Mouse (Mus musculus): ENCODE measurements at regions not wholly inside any gene's neighbourhood (a gene's known extent, or its start where the extent isn't known, plus 50 kb on each side); places are given as distances from the start of the nearest gene placed in this dataset.
A peak's percentile ranks its signal among the peaks of the same experiment; 100 is the strongest.

DNA sequence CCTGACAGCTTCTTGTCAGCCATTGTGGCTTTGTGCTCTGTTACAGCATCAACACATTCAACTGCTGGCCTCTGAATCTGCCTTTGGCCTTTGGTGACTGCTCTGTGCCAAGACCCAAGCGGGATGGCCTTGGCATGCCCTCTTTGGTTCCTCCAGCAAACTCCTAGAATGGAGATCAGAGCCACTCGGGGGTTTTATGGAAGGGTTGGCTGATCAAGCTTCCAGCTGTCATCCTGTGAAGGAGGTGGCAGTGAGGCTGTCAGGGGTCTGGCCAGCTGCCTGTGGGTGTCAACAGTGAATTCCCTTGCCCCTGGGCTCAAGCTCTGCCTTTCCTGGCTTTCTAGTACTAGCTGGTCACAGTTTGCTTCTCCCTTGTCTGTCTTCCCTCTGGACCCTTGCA is 195.6 kb downstream of the Bcl2l11 start:
- Histone ChIP-seq H3K9me3 (replicated peaks) (no peaks in the 10 kb centered on the region), H3K4me2 (no peak overlapping the region), H3K4me3 (no peak overlapping the region), H3K9ac (no peak overlapping the region), H3K27ac (ENCODE audit: poor library complexity, severe bottlenecking) (peak overlapping the region; percentile 27; the same call in 1 of the 2 replicates), H3K36me3 (no peaks in the 10 kb centered on the region), H3K27me3 (replicated peaks) (no peaks in the 10 kb centered on the region), H3K4me1 (replicated peaks) (peaks cover 46% of the 10 kb centered on the region)
- WGBS = 29% methylated on average over 2 of the region's 2 CpGs
- ATAC-seq (ENCODE audit: insufficient number of reproducible peaks, low FRiP score) = no peak

DNA sequence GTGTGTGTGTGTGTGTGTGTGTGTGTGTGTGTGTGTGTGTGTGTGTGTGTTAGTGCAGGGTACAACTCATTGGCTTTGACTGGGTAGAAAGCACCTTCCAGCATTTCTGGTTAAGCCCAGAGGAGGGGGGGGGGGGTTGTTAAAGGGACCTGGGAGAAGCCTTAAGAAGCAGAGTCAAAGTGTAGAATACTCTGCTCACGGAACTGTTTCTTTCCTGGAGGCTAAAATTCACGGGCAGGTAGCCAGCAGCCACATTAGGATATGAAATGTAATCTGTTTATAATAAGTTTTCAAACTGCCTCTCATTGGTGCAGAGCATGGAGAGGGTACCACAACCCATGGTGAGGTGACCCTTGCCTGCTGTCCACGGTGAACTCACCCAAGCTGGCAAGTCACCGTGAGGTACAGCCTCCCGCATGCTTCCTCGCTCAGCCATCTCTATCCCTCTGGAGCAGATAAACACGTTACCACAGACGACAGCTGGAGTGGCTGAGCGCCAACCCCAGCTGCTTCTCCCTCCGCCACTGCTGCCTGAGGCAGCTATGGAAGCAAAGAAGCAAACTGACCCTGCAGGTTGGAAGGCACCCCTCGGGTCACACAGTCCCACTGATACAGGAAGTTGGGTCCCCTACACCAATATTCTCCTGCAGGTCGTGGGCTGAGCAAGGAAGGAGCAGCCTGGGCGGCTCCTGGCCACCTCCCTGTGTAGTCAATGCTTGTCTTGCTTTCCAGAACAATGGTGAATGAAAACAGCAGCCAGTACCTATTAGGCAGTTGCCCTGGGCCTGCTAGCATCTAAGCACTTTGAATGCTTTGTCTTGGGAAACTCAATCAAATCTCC is 198.6 kb downstream of the Bcl2l11 start:
- Histone ChIP-seq H3K9ac (no peak overlapping the region), H3K27ac (ENCODE audit: poor library complexity, severe bottlenecking) (no peak overlapping the region), H3K27me3 (replicated peaks) (no peaks in the 10 kb centered on the region), H3K4me1 (replicated peaks) (peaks cover 31% of the 10 kb centered on the region), H3K36me3 (no peaks in the 10 kb centered on the region), H3K9me3 (replicated peaks) (no peaks in the 10 kb centered on the region), H3K4me2 (peak overlapping the region; percentile 28), H3K4me3 (no peak overlapping the region)
- 20% methylated on average over 13 of the region's 13 CpGs for WGBS
- peak; percentile 53 for ATAC-seq (ENCODE audit: insufficient number of reproducible peaks, low FRiP score)

DNA sequence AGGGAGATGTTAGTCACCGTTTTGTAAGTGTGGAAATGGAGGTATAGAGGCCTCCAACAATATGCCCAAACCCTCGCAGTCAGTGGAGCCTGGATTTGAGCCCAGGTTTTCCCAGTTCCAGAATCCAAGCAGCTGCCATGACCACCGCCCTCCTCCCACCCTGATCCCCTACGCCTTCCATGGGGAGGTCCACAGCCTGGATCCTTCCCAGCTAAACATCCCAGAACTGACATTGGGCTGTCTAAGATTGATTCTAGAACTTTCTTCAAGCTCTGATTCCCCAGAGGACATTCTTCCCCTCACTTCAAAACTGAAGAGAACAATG is 199.2 kb downstream of the Bcl2l11 start:
- 76% methylated on average over 4 of the region's 4 CpGs for WGBS
- no peak for ATAC-seq (ENCODE audit: insufficient number of reproducible peaks, low FRiP score)

DNA sequence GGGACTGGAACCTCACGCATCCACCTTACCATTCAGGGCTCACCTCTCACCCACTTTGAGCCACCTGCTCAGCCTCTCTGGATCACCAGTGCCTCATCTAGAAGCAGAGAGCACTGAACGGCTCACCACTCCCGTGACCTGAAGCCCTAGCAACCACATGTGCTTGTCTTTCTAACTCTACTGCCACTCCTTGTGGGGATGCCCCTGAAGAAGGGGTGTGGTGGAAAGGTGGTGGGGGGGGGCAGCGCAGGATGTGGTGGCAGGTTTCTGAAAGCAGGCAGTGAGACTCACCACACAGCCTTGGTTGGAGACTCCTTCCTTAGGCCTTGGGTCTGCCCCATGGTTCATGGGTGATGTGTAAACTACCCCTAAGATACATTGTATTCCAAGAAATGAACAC is 199.6 kb downstream of the Bcl2l11 start:
- WGBS = 87% methylated on average over 4 of the region's 4 CpGs
- Histone ChIP-seq H3K9ac (no peak overlapping the region), H3K9me3 (replicated peaks) (no peaks in the 10 kb centered on the region), H3K4me3 (no peak overlapping the region), H3K27me3 (replicated peaks) (0 out of 2 replicates have a peak, but pooled peaks cover 3% of the 10 kb centered on the region), H3K27ac (ENCODE audit: poor library complexity, severe bottlenecking) (no peak overlapping the region), H3K36me3 (no peaks in the 10 kb centered on the region), H3K4me2 (no peak overlapping the region), H3K4me1 (replicated peaks) (peaks cover 28% of the 10 kb centered on the region)
- no peak for ATAC-seq (ENCODE audit: insufficient number of reproducible peaks, low FRiP score)

More for the DNA sequence above, 199.2 kb downstream of the Bcl2l11 start:
- Histone ChIP-seq H3K27me3 (replicated peaks) (no peaks in the 10 kb centered on the region), H3K4me2 (no peak overlapping the region), H3K9me3 (replicated peaks) (no peaks in the 10 kb centered on the region), H3K9ac (no peak overlapping the region), H3K4me3 (no peak overlapping the region), H3K27ac (ENCODE audit: poor library complexity, severe bottlenecking) (no peak overlapping the region), H3K4me1 (replicated peaks) (peaks cover 28% of the 10 kb centered on the region), H3K36me3 (no peaks in the 10 kb centered on the region)

DNA sequence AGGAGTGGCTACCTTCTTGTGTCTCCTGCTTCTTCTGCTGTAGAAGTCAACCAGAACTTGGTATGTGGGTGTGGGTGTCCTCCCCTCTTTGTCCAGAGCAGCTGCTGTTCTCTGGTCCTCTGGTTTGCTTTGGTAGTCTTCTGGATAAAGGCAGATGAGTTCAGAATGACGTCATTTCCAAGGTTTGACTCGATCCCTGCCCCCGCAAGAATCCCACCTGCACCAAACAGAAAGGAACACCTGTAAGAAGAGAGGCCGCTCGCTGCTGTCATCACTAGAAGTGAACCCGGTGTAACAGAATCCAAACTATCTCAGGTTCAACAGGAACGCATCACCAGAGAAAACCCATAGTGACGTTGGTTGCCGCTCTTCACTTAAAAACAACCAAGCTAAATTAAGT is 205.0 kb downstream of the Bcl2l11 start:
- Histone ChIP-seq H3K9me3 (replicated peaks) (no peaks in the 10 kb centered on the region), H3K27ac (ENCODE audit: poor library complexity, severe bottlenecking) (no peak overlapping the region), H3K4me3 (no peak overlapping the region), H3K9ac (no peak overlapping the region), H3K4me1 (replicated peaks) (peaks cover 24% of the 10 kb centered on the region), H3K36me3 (no peaks in the 10 kb centered on the region), H3K4me2 (no peak overlapping the region), H3K27me3 (replicated peaks) (0 out of 2 replicates have a peak, but pooled peaks cover 3% of the 10 kb centered on the region)
- no peak for ATAC-seq (ENCODE audit: insufficient number of reproducible peaks, low FRiP score)
- WGBS = 79% methylated on average over 9 of the region's 9 CpGs

DNA sequence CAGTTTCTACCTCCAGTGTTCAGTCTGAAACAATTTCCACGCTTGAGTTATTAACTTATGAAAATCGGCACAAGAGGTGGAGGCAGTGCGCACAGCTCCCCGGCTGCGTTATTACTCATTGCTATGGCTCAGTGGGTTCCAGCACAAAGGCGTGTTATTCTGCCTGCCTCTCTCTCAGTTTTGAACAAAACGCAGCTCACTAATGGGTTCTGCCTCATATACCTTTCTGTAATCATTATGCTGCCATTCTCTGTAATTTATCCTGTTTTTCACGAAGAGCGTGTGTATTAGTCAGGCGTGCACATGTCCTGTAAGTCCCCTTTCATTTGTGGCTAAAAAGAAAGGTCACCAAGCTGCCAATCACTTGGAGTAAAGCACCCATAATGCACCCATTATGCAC is 205.4 kb downstream of the Bcl2l11 start:
- no peak for ATAC-seq (ENCODE audit: insufficient number of reproducible peaks, low FRiP score)
- Histone ChIP-seq H3K4me1 (replicated peaks) (peaks cover 24% of the 10 kb centered on the region), H3K27ac (ENCODE audit: poor library complexity, severe bottlenecking) (no peak overlapping the region), H3K4me3 (no peak overlapping the region), H3K4me2 (no peak overlapping the region), H3K36me3 (no peaks in the 10 kb centered on the region), H3K9ac (no peak overlapping the region), H3K27me3 (replicated peaks) (0 out of 2 replicates have a peak, but pooled peaks cover 3% of the 10 kb centered on the region), H3K9me3 (replicated peaks) (no peaks in the 10 kb centered on the region)
- WGBS = 88% methylated on average over 10 of the region's 10 CpGs

DNA sequence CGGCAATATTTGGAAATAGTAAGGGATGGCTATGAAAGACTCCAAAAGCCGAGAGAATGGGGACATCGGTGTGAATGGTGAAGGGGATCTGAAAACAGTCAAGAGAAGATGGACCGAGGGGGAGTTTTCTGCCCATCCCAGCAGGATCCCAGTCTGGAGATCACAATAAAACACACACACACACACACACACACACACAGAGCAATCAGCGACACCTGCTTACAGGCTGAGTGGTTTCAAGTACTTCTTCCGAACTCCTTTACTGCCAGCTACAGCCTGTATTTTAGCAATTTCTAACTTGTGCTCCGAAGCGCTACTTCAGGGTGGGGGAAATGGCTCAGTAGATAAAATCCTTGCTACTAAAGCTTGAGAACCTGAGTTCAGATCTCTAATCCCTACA is 205.8 kb downstream of the Bcl2l11 start:
- Histone ChIP-seq H3K9ac (no peak overlapping the region), H3K9me3 (replicated peaks) (no peaks in the 10 kb centered on the region), H3K4me3 (no peak overlapping the region), H3K27ac (ENCODE audit: poor library complexity, severe bottlenecking) (no peak overlapping the region), H3K4me1 (replicated peaks) (peaks cover 24% of the 10 kb centered on the region), H3K27me3 (replicated peaks) (0 out of 2 replicates have a peak, but pooled peaks cover 3% of the 10 kb centered on the region), H3K36me3 (no peaks in the 10 kb centered on the region), H3K4me2 (no peak overlapping the region)
- 57% methylated on average over 8 of the region's 8 CpGs for WGBS
- ATAC-seq (ENCODE audit: insufficient number of reproducible peaks, low FRiP score) = no peak

DNA sequence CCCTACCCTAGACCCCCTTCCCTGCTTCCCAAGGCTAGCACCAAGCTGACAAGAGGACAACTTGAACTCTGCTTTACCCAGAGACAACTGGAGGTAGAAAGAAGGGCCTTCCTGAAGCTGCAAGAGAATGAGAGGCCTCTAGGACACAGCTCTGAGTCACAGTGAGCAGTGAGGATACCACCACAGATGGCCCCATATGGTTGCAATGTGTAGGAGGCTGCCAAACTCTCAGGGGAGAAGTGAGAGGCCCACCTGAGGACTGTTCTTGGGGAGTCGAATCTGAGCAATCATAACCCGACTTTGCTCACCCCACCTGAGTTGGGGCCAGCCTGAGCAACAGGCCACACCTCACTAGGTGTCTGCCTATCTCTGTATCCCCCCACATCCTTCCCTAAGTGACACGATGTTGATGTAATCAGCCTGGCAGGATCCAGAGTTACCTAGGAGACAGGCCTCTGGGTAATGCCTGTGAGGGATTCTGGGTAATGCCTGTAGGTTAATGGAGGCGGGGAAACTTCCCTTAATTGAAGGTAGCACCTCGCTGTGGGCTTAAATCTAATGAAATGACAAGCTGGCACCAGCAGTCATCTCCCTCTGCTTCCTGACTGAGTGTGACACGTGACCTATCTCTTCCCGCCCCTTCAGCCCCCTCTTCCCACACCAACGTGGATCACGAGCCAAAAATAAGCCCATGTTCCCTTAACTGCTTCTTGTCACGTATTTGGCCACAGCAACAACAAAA is 207.7 kb downstream of the Bcl2l11 start:
- no peak overlapping the region for H3K4me3 ChIP-seq
- no peak overlapping the region for H3K4me2 ChIP-seq
- no peaks in the 10 kb centered on the region for H3K36me3 ChIP-seq
- WGBS = 51% methylated on average over 10 of the region's 10 CpGs
- no peaks in the 10 kb centered on the region for H3K9me3 ChIP-seq (replicated peaks)
- peaks cover 30% of the 10 kb centered on the region for H3K4me1 ChIP-seq (replicated peaks)
- 0 out of 2 replicates have a peak, but pooled peaks cover 3% of the 10 kb centered on the region for H3K27me3 ChIP-seq (replicated peaks)
- 0 out of 2 replicates have a peak overlapping the region, but pooled peaks have one; percentile 7 for H3K27ac ChIP-seq (ENCODE audit: poor library complexity, severe bottlenecking)
- H3K9ac ChIP-seq = no peak overlapping the region
- no peak for ATAC-seq (ENCODE audit: insufficient number of reproducible peaks, low FRiP score)

DNA sequence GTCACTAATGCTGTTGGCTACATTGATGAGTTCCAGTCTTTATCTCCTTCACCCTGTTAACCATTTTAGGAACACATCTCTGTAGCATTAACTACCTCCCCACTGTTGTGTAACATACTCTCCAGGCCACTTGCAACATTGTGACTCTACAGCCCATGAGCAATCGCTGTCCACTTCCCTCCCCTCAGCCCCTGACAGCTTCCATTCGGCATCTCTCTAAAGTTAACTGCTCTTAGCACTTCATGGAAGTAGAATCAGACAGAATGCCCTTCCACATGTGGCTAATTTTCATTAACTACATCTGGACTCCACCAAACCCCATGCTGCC is 208.3 kb downstream of the Bcl2l11 start:
- Histone ChIP-seq H3K9me3 (replicated peaks) (no peaks in the 10 kb centered on the region), H3K4me3 (no peak overlapping the region), H3K36me3 (no peaks in the 10 kb centered on the region), H3K27ac (ENCODE audit: poor library complexity, severe bottlenecking) (0 out of 2 replicates have a peak overlapping the region, but pooled peaks have one; percentile 7), H3K9ac (no peak overlapping the region), H3K4me1 (replicated peaks) (peaks cover 36% of the 10 kb centered on the region), H3K27me3 (replicated peaks) (0 out of 2 replicates have a peak, but pooled peaks cover 3% of the 10 kb centered on the region), H3K4me2 (no peak overlapping the region)
- no peak for ATAC-seq (ENCODE audit: insufficient number of reproducible peaks, low FRiP score)
- 48% methylated on average over 2 of the region's 2 CpGs for WGBS

DNA sequence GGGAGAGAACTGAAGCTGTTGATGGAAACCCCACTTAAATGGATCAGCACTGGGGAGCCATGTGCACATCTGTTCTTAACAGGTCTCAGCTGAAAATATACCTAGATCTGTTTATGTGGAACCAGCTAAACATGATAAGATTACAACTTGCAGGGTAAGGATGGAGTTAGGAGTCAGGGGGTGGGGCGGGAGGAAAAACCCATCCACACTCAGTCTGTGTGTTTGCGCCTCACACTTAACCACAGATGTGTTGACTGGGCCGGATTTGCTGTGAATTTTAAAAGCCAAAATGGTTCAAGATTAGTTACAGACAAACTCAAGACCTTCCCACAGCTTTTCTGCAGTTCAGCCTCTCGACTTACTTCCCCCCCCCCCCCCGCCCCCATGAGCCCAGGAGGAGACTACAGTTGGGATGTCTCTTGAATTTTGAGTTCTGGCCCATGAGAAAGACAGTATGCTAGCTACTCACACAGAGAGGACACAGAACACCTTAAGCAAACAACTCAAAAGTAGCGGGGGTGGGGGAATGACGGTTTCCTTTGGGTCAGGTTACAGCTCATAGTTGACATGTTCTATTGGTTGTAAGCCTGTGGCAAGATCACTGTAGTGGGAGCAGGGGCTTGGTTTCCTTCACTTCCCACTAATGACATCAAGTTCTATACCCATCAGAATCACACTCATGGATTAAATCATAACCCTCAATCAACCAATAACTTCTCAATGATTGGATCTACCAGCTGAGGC is 209.1 kb downstream of the Bcl2l11 start:
- Histone ChIP-seq H3K27ac (ENCODE audit: poor library complexity, severe bottlenecking) (no peak overlapping the region), H3K4me2 (no peak overlapping the region), H3K9me3 (replicated peaks) (no peaks in the 10 kb centered on the region), H3K9ac (no peak overlapping the region), H3K4me1 (replicated peaks) (peaks cover 44% of the 10 kb centered on the region), H3K27me3 (replicated peaks) (0 out of 2 replicates have a peak, but pooled peaks cover 3% of the 10 kb centered on the region), H3K4me3 (no peak overlapping the region), H3K36me3 (no peaks in the 10 kb centered on the region)
- ATAC-seq (ENCODE audit: insufficient number of reproducible peaks, low FRiP score) = no peak
- WGBS = 39% methylated on average over 7 of the region's 7 CpGs

DNA sequence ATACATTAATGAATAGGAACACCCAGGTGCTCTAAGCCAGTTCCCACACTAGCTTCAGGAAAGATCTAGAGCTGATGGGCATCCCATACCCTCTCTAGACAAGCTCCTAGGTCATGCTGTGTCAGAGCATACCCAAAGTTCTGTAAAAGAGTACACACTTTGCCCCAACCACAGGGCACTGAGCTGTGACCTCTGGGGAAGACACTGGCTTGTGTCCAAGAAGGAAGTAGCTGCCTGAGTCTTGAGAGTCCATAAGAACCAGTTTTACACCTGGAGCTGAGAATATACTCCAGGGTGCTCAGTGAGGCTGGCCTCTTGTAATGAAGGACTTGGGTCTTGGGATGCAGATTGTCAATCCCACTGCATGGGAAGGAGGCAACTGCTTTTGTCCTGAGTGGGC is 211.4 kb downstream of the Bcl2l11 start:
- no peak overlapping the region for H3K4me2 ChIP-seq
- no peak overlapping the region for H3K4me3 ChIP-seq
- H3K9ac ChIP-seq = no peak overlapping the region
- ATAC-seq (ENCODE audit: insufficient number of reproducible peaks, low FRiP score) = no peak
- peaks cover 61% of the 10 kb centered on the region for H3K4me1 ChIP-seq (replicated peaks)
- H3K27me3 ChIP-seq (replicated peaks) = no peaks in the 10 kb centered on the region
- H3K9me3 ChIP-seq (replicated peaks) = no peaks in the 10 kb centered on the region
- no peaks in the 10 kb centered on the region for H3K36me3 ChIP-seq
- no peak overlapping the region for H3K27ac ChIP-seq (ENCODE audit: poor library complexity, severe bottlenecking)
